Mouse (Mus musculus) ES-Bruce4 (cell line): ENCODE data around the gene Runx2. TPM values are rescaled to one million over a fixed set of nuclear protein-coding genes. Genes with fewer than 3 reads are reported as not detected.

Experiments
- H3K27ac ChIP-seq: 2 replicates; pipeline ENCODE4 v1.5.1; 2012; ENCODE audit warnings: low read length, inconsistent platforms; ENCODE audit not compliant: insufficient read depth
- H3K27me3 ChIP-seq: 2 replicates; pipeline ENCODE4 v1.6.1; 2012; ENCODE audit warnings: mild to moderate bottlenecking, low read length, inconsistent platforms; ENCODE audit not compliant: control insufficient read depth, poor library complexity, insufficient read depth, severe bottlenecking
- H3K36me3 ChIP-seq: 2 replicates; pipeline ENCODE4 v1.6.1; 2012; ENCODE audit warnings: inconsistent platforms, mild to moderate bottlenecking, low read length, moderate library complexity; ENCODE audit not compliant: control insufficient read depth, poor library complexity, insufficient read depth, severe bottlenecking
- H3K4me1 ChIP-seq: one replicate; pipeline ENCODE4 v1.8.1; 2011; ENCODE audit warnings: low read length; ENCODE audit not compliant: control insufficient read depth, insufficient read depth
- H3K4me3 ChIP-seq: 2 replicates; pipeline ENCODE4 v1.5.1; 2011; ENCODE audit warnings: low read depth, mild to moderate bottlenecking, low read length
- H3K9ac ChIP-seq: 2 replicates; pipeline ENCODE4 v1.6.1; 2012; ENCODE audit warnings: low read depth, mild to moderate bottlenecking, inconsistent platforms; ENCODE audit not compliant: poor library complexity, severe bottlenecking
- H3K9me3 ChIP-seq: replicated peaks from 2 replicates; pipeline ENCODE4 v1.6.1; 2012; ENCODE audit warnings: mild to moderate bottlenecking, low read length, inconsistent platforms; ENCODE audit not compliant: control insufficient read depth, poor library complexity, insufficient read depth, severe bottlenecking
- CTCF ChIP-seq: IDR thresholded peaks from one replicate; pipeline ENCODE4 v1.8.1; 2011; ENCODE audit warnings: low read depth, low read length
- EP300 ChIP-seq: IDR thresholded peaks from 2 replicates; pipeline ENCODE4 v1.6.1; 2011; ENCODE audit warnings: low read depth, low read length; ENCODE audit not compliant: insufficient read depth
- POLR2A ChIP-seq: IDR thresholded peaks from one replicate; pipeline ENCODE4 v1.8.1; 2011; ENCODE audit warnings: low read length; ENCODE audit not compliant: insufficient read depth
- polyA plus RNA-seq: library from polyadenylated mRNA; stranded (reverse); fragments of >200 nt; gene quantifications from 2 replicates; pipeline ENCODE4 v1.2.4, GENCODE M21; 2011; ENCODE audit warnings: low read depth; ENCODE audit not compliant: missing spikeins, insufficient read depth, insufficient read length

Runx2 gene
- polyA plus RNA-seq, result 0.39 and 0.59 TPM in 2 replicates

DNA sequence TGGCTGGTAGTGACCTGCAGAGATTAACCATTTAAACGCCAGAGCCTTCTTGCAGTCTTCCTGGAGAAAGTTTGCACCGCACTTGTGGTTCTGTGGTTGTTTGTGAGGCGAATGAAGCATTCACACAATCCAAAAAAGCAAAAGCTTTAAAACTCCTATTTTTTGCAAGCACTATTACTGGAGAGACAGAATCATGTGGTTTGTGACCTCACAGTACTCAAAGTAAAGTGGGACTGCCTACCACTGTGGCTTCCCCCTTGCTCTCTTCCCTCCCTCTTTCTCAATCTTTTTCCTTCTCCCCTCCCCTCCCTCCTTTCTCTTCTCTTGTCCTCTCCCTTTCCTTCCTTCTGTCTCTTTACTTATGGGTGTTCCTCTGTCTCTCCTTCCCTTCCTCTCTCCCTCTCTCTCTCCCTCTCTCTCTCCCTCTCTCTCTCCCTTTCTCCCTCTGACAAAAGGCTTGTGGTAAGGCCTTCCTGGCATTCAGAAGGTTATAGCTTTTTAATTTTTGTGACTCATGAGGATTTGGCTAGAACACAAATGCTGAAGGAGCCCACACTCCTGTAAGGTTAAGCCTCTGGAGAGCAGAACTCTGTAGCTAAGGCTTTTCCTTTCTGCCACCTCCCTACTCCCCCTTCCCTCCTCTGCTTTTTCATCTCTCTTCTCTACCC lies at the start of gene Runx2:
Runx2 (minus strand) TSS at position 290 of the 668 bp plus-strand sequence.
- Histone ChIP-seq H3K9ac (no peak within 1 kb of the TSS), H3K4me1 (no peaks in the 10 kb centered on the region), H3K36me3 (no peaks in the 10 kb centered on the region), H3K27ac (no peak within 1 kb of the TSS), H3K27me3 (no peaks in the 10 kb centered on the region), H3K4me3 (no peak within 1 kb of the TSS), H3K9me3 (no peaks in the 10 kb centered on the region)
- TF ChIP-seq CTCF (no peak), EP300 (no peak), POLR2A (no peak)

DNA sequence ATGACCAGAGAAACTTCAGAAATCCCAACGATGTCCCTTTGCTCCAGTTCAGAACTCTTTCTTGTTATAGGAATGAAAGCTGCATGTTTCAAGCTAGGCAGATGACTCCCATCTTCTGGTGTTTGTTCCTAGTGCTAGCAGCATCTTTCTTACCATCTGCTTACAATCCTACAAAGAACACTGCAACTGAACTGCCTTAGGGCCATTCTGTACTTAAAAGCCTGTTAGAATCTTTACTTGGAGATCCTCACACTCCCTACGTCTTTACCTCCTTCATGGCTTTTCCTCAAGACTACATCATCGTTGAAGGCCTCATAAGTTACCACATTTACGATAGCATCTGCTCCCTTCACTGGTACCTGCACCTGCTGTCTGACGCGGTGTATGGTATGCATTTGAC lies 48.6 kb upstream of the Runx2 start:
- H3K9ac ChIP-seq, result no peak overlapping the region
- TF ChIP-seq EP300, result no peak
- TF ChIP-seq POLR2A, result no peak
- no peak for TF ChIP-seq CTCF

DNA sequence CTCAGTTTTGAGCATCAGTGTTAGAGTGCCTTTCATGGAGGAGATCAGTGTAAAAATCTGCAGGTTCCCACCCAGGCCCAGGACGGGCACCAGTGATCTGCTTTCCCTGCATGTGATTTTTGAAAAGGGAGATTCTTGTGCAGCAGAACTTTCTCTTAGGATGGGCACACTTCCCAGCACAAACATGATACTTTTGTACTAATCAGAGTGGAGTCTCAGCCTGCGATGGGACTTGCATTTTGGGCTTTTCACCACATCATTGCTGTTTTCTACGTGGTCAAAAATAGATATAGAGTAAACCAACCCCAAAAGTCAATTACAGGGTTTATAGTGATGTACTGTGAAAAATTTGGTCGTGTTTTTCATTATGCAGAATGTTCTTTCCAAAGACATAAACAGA lies 27.6 kb upstream of the Runx2 start:
- no peak for TF ChIP-seq EP300
- TF ChIP-seq POLR2A, result no peak
- TF ChIP-seq CTCF, result no peak
- Histone ChIP-seq H3K4me1 (no peaks in the 10 kb centered on the region), H3K36me3 (no peaks in the 10 kb centered on the region)

More for the DNA sequence above, 48.6 kb upstream of the Runx2 start:
- no peaks in the 10 kb centered on the region for H3K9me3 ChIP-seq
- no peak overlapping the region for H3K4me3 ChIP-seq
- H3K36me3 ChIP-seq, result no peaks in the 10 kb centered on the region
- H3K27ac ChIP-seq, result no peak overlapping the region
- H3K4me1 ChIP-seq, result no peaks in the 10 kb centered on the region
- H3K27me3 ChIP-seq, result no peaks in the 10 kb centered on the region

DNA sequence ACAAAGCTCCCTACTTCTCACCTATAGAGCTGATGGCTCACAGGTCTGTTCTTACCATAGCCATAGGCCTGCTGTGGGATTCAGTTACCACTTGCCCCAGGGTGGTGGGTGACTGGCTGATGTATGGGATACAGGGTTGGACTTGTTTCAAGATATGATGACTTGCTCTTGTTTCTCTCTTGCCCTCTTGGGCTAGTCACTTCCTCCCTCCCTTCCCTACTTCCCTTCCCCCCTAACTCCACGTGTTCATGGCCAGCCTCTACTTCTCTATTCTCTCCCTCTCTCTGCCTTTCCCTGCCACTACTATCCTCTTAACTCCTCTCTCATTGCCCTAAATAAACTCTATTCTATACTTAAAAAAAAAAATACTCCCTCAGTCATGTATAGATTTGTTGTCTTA lies 16.6 kb upstream of the Runx2 start:
- TF ChIP-seq EP300, result no peak
- no peak for TF ChIP-seq POLR2A
- TF ChIP-seq CTCF, result no peak
- H3K36me3 ChIP-seq, result no peaks in the 10 kb centered on the region
- H3K9me3 ChIP-seq, result no peaks in the 10 kb centered on the region
- no peak overlapping the region for H3K4me3 ChIP-seq
- no peak overlapping the region for H3K9ac ChIP-seq
- no peaks in the 10 kb centered on the region for H3K27me3 ChIP-seq
- H3K4me1 ChIP-seq, result no peaks in the 10 kb centered on the region
- no peak overlapping the region for H3K27ac ChIP-seq

More for the DNA sequence above, 27.6 kb upstream of the Runx2 start:
- H3K9ac ChIP-seq, result no peak overlapping the region
- H3K9me3 ChIP-seq, result no peaks in the 10 kb centered on the region
- no peak overlapping the region for H3K4me3 ChIP-seq
- no peak overlapping the region for H3K27ac ChIP-seq
- H3K27me3 ChIP-seq, result no peaks in the 10 kb centered on the region

DNA sequence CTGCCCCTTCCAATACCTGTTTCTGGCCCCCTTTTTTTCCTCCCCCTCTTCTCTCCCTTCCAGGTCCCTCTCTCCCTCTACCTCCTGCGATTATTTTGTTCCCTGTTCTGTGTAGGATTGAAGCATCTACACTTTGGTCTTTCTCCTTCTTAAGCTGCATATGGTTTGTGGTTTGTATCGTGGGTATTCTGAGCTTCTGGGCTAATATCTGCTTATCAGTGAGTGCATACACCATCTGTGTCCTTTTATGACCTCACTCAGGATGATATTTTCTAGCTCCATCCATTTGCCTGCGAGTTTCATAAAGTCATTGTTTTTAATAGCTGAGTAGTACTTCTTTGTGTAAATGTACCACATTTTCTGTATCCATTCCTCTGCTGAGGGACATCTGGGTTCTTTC lies 15.0 kb upstream of the Runx2 start:
- TF ChIP-seq EP300, result no peak
- no peak for TF ChIP-seq CTCF
- no peak for TF ChIP-seq POLR2A
- no peaks in the 10 kb centered on the region for H3K36me3 ChIP-seq

DNA sequence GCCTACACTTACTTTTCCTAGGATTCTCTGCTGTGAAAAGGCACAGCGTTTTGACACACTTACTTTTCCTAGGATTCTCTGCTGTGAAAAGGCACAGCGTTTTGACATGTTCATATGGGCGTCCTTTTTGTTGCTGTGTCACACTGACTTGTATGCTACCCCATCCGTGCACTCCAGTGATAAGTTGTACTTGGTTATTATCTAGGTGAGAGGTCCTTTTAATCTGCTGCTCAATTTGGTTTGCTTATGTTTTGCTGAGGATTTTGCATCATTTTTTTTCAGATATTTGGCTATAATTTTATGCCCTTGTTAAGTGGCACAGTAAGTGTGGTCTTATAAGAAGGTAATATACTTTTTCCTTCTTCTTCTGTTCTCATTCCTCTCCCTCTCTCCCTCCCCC lies 13.4 kb upstream of the Runx2 start:
- Histone ChIP-seq H3K9me3 (no peaks in the 10 kb centered on the region), H3K4me1 (no peaks in the 10 kb centered on the region), H3K36me3 (no peaks in the 10 kb centered on the region), H3K27ac (no peak overlapping the region), H3K9ac (no peak overlapping the region), H3K27me3 (no peaks in the 10 kb centered on the region), H3K4me3 (no peak overlapping the region)
- TF ChIP-seq POLR2A (no peak), CTCF (no peak), EP300 (no peak)

More for the DNA sequence above, 15.0 kb upstream of the Runx2 start:
- Histone ChIP-seq H3K4me1 (no peaks in the 10 kb centered on the region), H3K9ac (no peak overlapping the region), H3K9me3 (no peaks in the 10 kb centered on the region), H3K4me3 (no peak overlapping the region), H3K27ac (no peak overlapping the region), H3K27me3 (no peaks in the 10 kb centered on the region)
